Mouse (Mus musculus) MN1 (cell line): ENCODE data around the gene Npas3.

ENCODE experiments used
- DNase-seq: peaks from one replicate; pipeline ENCODE4 v3.0.0-alpha.2; 2016; ENCODE audit warnings: low spot score

The Npas3 gene

DNA sequence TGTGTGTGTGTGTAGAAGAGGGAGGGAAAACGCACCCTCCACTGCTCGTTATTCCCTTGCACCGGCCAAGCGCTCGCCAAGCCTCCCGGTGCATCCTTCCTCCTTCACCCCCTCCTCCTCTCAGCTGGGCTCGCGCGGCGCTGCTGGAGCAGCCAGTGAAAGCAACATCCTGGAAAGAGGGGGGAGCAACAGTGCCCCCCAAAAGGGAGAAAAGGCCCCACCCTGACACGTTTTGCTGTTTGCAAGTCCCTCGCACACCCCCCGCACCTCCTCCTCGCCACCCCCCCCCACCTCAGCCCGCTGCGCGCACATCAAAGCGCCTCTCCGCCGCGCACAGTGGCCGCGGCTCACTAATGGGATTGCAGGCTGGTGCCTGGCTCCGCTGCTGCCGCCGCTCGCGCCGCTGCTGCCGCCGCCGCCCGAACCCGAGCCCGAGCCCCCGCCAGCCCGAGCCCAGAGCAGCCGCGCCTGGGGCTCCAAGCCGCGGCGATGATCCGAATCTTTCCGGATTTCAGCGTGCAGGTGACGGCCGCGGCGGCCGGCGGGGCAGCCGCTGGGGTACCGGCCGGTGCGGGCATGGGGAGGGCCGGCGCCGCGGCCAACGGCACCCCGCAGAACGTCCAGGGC lies at the start of gene Npas3:
Gene Npas3 (plus strand): TSS at position 577 of the 627 bp plus-strand sequence.
- peak; percentile 43 for DNase-seq

DNA sequence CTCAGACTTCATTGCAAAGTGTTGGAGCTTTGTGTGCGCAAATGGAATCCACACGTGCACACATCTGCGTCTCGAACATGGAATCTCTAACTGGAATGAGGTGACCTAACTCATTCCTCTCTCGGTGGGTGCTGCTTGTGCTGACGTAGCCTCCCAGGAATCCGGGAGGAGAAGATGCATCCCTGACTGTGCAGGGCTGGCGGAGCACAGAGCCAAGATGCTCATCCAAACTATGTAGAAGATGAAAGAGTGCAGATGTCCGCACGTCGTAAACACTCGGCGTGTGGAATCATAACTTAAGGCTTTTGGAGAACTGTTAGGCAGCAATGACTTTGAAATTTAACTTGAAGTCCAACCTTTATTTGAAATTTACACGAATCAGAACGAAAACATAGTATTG lies 31.3 kb upstream of the Npas3 start:
- DNase-seq, result no peak

DNA sequence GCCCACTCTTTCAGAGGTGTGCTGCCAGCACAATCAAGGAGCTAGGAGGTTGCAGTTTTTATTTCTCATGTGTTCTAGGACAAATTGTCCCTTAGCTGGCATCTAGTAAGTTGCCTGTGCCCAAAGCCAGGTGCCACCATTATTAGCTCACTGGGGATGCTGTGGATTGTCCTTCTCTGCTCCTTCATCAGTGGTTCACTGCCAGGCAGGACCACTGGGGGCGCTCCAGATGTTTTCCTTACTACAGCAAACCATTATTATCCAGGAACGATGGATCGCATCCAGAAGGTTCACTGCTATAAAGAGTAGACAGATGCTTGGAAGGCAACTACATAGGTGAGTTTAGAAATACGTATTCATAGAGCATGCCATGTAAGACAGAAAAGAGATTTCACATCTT lies 25.7 kb upstream of the Npas3 start:
- no peak for DNase-seq

DNA sequence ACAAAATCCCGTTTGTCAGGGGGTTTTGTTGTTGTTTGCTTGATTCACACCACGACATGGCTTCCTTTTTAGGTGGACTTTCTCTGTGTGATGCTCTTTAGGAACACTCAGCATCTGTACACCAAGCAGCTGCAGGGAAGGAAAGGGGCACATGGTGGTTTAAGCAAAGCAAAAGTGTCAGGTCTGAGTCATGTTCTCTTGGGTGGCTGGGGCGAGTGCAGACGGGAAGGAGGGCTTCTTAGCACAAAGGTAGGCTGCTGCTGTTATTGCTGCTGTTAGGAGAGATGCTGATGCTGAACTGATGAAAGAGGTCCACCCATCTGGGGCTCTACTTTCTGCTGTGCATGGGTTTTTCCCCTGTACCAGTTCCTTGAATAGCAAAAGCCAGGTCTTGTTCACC lies 21.1 kb upstream of the Npas3 start:
- DNase-seq, result no peak

DNA sequence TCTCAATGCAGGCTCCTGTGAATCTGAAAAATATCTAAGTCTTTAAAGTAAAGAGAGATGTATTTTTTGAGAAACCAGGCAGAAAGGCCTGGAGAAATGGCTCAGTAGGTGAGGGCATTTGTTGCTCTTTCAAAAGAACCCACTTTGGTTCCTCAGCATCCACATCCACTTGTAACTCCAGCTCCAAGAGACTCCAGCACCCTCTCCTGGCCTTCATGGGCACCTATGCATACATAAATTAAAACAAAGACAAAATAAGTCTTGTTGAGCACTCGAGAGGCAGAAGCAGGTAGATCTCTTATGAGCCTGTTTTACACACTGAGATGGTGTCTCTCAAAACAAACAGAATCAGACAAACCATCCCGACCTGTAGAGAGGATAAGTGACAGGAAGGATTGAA lies 19.1 kb upstream of the Npas3 start:
- DNase-seq, result no peak

DNA sequence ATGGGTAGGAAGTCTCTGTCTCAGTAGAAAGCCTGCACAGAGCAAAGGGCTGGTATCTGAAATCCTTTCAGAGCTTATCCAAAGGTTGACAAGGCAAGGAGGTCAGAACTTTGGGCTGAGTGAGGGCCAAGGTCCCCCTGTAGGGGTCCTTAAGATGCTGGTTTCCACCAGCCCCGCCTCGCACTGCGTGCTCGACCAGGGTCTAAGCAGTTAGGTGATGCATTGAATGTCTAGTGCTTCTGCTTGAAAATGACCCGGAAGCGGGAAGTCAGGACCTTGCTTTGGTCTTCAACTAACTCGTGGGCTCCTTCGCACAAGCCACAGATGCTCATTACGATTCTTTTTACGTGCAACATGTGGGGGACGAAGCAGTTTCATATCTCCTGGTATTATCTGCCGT lies 2.3 kb upstream of the Npas3 start:
- no peak for DNase-seq

DNA sequence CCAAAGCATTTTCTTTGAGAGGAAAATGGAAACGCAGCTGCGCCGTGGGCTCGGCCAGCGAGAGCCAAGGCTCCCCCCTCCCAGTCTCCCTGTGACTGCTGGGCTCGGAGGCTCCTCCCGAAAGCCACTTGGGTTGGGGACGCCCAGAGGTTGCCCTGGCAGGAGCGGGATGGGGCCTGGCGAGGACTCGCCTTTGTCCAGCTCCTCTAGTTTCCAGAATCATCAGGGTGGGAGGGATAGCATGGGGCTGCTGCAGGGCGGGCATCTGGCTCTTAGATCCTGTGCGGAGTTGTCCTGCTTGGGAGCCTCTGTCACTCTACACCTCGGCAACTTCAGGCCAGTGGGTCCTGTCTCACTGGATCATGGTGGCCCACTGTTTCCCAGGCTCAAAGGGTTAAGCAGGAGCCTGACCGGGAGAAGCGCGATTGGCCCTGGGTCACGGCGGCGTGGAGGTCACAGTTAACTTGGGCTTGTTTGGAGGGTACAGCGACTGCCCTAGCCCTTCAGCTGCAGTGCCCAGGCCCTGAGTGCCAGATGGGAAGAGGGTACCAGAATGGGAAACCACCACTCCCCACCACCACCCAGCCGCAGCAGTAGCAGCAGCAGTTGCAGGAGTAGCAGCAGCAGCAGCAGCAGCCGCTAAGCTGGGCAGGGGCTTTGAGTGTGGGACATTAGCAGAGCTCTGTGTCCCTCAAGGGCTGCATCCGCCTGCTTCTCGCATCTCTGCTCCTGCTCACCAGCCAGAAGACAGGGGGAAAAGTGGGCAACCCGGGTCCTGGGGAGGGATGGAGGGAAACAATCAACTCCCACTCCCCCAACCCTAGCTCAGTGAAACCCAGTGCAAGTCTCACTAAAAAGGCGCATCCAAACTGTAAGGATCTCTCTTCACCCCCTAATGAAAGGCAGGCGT lies 1.6 kb upstream of the Npas3 start:
- peak; percentile 25 for DNase-seq

DNA sequence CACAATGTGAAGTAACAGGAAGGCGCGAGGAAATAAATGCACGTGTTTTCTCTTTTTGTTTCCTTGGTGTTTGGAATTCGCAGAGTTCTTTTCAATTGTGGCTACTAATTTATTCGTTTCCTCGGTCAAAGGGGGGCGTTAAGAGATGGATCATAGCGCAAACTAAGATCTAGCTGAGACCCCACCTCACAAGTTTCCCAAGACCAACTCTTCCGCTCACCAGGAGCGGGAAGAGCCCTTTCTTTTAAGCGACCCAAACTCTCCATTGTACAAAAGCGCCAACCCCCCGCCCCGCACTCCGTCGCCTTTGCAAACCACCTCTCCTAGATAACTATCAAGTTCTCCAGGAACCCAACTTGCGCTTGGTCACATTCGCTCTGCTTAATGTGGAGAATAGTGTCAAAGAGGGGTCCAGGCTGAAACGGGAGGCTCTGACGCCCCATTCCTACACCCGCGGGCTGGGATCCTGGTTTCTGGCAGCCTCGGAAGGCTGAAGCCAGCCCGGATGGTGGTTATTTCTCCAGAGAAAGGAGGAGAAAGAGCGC lies 914 bp upstream of the Npas3 start:
- no peak for DNase-seq

DNA sequence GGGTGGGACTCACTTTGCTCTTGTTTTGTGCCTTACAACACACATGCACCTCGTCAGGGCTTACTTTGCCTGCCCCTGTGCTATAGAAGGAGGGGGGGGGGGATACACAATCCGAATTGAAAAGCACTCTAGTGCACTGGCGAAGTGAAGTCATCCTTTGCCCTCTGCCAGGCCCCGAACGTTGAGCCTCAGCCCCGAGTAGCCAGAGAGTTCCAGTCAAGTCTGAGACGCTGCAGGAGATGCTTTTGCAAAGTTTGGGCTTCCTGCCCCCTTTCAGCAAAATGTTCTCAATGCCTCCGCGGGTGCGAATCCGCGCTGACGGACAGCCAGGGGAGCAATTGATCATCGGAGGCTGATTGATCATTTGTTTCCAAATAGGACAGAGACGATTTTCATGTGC lies 319 bp downstream of the Npas3 start:
- no peak for DNase-seq

DNA sequence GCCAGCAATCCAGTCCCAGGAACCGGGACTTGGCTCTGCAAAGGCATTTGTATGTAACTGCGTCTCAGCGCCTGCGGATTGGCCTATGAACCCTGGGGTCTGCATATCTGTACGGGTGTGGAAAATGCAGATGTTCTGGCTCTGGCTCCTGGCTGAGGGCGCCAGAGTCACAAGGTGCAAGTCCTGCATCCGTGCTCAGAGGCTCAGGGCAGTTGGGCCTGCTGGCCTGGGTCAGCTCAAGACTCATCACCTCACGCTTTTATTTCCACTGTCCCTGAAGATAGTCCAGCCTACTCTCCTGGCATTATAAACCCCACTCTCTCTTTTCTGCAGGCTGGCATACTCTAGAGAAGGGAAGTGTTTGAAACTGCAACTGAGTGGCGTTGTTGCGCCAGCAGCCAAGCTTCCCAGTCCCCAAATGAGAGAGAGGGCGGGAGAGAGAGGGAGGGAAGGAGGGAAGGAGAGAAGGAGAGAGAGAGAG lies 3.3 kb downstream of the Npas3 start:
- DNase-seq, result peak; percentile 76

DNA sequence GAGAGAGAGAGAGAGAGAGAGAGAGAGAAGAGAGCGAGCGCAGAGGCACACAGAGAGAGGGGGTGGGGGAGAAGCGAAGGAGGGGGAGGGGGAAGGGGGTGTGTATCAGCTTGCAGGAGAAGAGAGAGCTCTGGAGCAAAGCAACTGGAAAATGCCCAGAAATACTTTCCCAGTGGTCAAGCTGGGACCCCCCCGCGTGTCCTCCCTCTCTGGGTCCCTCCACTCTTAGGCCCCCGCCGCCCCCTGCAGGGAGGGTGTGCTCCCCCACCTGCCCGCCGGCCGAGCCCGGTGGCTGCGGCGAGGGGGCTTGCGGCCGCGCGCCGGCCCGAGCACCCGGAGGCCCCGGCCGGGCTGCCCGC lies 3.7 kb downstream of the Npas3 start:
- no peak for DNase-seq

DNA sequence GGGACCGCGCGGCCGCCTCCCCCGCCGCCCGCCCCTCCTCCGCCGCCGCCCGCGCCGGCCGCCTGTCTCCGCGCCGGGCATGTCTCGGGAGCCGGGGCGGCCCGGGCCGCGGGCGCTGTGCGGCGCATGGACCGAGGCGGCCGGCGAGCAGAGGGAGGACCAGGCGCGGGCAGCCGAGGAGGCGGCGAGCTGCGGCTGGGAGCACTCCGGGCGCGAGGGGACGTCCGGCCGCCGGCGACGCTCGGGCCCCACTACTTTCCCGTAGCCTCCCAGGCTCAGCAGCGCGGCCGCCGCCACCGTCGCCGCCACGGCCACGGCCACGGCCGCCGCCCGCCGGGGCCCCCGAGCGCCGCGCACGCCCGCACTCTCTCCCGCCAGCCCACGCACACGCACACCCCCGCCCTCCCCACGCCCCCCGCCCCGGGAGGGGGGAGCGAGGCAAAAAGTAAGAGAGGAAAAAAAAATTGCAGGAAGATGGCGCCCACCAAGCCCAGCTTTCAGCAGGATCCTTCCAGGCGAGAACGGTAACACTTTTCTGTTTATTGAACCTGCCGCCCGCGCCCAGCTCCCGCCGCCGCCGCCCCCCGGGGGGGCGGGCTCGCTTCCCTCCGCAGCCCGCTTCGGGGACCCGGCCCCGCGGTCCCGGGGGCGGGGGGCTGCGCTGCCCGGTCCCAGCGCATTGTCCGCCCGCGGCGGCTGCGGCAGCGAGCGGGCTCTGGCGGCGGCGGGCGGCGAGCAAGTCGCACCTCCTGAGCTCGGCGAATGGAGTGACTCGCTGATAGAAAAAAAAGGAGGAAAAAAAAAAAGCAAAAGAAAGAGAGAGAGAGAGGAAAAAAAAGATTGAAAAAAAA lies 4.3 kb downstream of the Npas3 start:
- peak; percentile 85 for DNase-seq

DNA sequence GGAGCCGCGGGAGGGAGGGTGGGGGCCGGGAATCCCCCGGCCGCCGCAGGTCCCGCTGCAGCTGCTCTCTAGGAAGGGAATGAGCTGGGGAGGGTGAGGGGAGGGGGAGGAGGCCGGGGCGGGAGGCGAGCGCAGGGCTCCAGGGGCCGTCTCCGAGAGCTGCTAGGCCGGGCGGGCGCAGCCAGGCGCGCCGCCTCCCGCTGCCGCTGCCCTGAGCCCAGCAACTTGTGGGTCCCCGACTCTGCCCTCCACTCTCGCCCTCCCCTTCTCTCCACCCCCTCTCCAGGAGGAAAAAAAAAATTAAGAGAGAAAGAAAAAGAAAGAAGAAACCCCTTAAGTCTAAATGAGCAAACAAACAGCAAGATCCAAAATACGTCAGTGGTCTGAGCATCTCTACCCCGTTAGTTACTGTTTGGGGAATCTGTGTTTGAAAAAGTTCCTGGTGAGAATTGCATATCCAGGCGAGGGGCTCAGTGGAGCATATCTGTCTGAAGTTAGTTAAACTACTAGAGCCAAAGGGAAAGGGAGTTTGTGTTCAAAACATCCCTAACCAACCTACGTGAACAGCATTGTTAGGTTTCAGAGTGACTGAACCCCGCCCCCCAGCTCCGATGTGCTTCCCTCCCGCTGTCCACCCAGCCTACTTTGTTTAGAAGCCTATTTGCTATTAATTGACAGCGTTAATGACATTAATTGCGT lies 5.1 kb downstream of the Npas3 start:
- no peak for DNase-seq

DNA sequence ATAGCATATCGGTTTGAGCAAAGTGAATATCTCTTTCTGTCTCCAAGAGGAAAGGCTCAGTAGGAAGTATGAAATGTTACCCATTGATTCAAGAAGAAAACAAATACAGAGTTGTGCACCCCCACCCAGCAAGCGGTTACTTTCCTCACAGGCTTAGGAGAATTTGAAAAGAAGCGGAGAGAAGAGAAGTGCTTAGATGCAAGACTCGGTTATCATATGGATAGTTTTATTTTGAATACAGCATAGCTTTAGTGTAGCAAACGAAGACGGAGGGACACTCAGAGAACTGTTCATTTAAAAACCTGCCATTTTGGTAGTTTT lies 5.6 kb downstream of the Npas3 start:
- DNase-seq, result no peak

DNA sequence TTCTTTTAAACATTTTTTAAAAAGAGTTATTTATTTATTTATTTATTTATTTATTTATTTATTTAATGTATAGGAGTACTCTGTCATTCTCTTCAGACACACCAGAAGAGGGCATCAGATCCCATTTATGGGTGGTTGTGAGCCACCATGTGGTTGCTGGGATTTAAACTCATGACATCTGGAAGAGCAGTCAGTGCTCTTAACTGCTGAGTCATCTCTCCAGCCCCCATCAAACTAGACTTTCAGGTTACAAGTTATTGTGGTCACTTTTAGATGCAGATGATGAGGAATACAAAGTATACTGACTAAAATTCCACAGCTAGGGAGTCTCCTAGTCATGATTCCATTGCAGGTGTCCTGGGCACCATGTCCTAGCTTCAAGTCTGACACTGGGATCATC lies 26.0 kb downstream of the Npas3 start:
- peak; percentile 35 for DNase-seq

DNA sequence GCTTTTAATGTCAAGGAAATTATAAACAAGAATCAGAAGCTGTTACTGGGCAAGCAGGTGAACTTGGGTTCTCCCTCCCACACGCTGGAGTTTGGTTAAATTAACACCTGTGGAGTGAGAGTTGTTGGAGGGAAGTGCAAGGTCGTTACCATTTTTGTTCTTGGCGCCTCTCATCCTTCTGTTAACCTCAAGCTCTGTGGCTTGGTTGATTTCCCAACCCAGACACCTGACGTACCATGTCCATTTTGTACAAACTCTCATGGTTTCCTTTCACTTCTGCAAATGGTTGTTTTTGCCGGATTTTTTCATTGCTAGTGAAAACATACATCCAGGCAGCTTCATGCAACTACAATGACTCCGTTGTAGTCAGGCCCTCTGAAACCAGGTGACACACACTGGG lies 28.9 kb downstream of the Npas3 start:
- DNase-seq, result no peak

DNA sequence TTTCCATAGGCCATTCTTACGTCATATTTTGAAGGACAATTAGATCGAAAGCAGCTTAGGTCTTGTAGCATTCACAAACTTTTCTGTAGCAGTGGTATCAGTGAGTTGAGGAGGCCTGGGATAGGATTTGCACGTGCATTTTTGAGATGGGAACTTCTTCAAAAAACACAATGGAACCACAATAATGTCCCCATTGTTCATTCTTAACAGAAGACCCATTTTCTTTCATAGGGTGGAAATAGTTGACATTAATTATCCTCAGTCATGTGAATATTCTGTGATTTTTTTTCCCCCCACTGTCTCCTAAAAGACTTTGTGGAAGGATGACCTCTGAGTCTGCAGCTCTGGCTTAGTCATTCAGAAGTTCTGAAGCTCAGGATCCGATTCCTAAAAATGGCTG lies 41.9 kb downstream of the Npas3 start:
- no peak for DNase-seq

DNA sequence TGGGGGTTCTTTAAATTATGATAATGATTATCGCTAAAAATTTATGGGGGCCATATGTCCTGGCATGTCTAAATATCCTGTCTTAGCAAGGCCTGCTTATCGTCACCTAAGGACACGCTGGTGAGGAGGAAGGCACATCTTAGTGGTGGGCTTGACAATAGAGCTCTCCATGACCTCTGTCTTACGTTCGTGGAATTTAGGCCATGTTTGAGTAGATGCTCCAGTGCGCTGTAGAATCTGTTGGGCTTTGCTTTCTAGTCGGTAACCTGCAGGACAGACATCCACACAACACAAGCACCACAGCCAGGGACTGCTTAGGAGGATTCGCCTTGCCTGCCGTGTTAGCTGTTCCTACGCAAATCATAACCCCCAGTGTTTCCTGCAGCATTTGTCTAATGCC lies 42.4 kb downstream of the Npas3 start:
- no peak for DNase-seq

DNA sequence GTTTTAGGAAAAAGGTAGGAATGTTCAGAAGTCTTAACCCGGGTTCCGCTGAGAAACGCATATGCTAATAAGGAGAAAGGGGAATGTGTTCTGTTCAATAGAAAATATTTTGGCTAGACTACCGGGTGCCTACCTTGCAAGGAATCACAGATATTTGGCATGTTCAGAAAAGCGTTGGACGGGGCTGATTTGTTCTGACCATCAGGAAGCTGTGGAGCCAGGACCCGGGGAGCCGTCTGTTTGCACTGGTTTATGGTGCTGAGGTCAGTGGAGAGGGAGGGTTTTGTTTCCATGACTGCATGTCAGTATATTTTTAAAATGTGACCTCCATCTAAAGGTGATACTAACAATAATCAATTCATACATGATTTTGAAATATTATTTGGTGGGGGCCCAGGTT lies 43.5 kb downstream of the Npas3 start:
- DNase-seq, result no peak

DNA sequence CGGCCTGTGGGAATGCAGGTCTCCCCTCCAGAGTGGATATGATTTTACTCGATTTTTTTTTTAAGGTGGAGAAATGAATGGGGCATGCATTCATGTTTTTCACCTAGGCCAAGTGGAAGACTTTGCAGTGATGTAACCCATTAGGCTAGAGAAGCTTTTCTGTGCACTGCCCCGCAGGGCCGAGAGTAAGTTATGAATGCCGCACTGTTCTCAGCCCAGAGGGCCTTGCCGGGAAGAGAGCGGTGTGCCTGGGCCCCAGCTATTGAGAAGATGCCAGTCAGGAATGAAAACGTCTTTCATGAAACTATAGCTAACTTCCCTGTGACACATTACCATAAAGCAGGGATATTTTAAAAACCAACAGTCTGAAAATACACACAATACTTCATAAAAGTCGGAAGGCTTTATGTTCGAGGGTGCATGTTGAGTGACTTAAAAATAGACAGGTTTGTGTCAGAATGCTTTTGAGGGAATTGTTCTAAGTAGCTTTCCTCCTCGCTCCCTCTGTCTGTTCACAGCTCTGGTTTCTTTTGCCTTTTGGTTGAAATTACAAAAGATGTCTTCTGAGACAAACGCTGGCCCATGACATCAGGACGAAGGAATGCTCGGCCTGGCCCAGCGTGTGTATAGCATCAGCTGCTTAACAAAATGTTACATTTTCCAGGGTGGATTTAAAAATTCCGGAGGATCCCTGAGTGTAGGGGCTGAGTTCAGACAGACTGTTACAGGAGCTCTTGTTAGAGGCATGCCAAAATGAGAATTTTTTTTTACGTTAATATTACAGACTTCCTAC lies 44.2 kb downstream of the Npas3 start:
- DNase-seq, result no peak

DNA sequence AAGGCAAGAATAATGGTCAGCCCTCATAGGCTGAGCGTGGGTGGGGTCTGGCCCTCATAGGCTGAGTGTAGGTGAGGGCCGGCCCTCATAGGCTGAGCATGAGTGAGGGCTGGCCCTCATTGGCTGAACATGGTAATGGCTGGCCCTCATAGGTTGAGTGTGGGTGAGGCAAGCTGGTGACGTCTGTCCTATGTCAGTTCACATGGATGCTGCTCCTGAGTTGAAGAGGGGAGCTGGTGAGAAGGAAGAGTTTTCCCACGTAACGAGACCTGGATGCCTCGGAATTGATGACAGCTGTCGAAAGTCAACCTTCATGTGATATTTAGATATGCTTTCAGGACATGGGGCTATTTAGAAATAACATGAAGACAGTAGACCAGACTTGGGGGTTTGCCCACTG lies 45.5 kb downstream of the Npas3 start:
- DNase-seq, result no peak
